Comparison of ENCODE assay signal across 11 mouse cellular contexts in the genomic region with DNA sequence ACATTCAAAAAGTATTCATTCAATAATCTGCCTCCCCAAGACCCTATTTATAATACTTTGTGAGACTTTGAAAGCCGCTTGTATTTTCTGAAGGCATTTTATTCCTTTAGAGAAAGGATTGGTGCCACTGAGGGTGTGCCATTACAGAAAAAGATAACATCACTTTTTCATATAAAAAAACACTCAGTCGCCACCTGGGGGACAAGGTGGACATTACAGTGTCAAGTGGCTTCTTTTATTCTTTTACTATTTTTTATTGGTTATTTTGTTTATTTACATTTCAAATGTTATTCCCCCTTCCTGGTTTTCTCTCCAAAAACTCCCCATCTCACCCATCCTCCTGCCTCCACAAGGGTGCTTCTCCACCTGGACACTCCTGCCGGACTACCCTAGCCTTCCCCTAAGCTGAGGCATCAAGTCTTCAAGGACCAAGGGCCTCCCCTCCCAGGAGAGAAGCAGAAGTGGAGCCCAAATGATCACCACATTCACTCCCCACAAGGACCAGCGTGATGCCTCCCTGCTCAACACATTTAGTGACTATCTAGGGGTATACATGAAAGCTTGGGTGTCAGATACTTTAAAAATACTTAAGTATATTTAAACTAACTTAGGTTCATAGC.
A peak's percentile ranks its signal among the peaks of the same experiment; 100 is the strongest.
DNase-seq lines count a peak whose midpoint lies in the region; ATAC-seq and TF ChIP-seq lines count a peak whose summit lies in the region.
"Had no signal": no experiment of that assay in that cellular context is flagged by ENCODE, and none has a peak within 500 bp of the region (broad histone marks: within the 10 kb centered on the region; RNA-seq: fewer than 3 reads in every experiment).

No protein-coding gene starts in this region.

- H3K27me3 ChIP-seq in hindbrain, embryonic 10.5 days (ENCODE audit: insufficient read depth, poor library complexity, severe bottlenecking), result no peaks in the 10 kb centered on the region
- no peaks in the 10 kb centered on the region for H3K27me3 ChIP-seq in hindbrain, embryonic 13.5 days
- no peaks in the 10 kb centered on the region for H3K27me3 ChIP-seq in midbrain, embryonic 11.5 days (ENCODE audit: control insufficient read depth, insufficient read depth, low read length)
- no peaks in the 10 kb centered on the region for H3K27me3 ChIP-seq in midbrain, embryonic 10.5 days (ENCODE audit: low read depth, poor library complexity, severe bottlenecking)
- no peaks in the 10 kb centered on the region for H3K27me3 ChIP-seq in midbrain, postnatal 0 days (ENCODE audit: insufficient read depth, low read length)
- H3K27me3 ChIP-seq: embryonic facial prominence, embryonic 13.5 days had no signal

- TF ChIP-seq CTCF in midbrain, postnatal 0 days (IDR thresholded peaks at IDR 0.05), result peak; percentile 64

- no peaks in the 10 kb centered on the region for H3K9me3 ChIP-seq in hindbrain, embryonic 10.5 days
- no peaks in the 10 kb centered on the region for H3K9me3 ChIP-seq in hindbrain, embryonic 13.5 days
- no peaks in the 10 kb centered on the region for H3K9me3 ChIP-seq in midbrain, embryonic 11.5 days (ENCODE audit: control insufficient read depth, low read length)
- H3K9me3 ChIP-seq in midbrain, embryonic 10.5 days (replicated peaks), result no peaks in the 10 kb centered on the region
- no peaks in the 10 kb centered on the region for H3K9me3 ChIP-seq in midbrain, postnatal 0 days (ENCODE audit: low read length)
- H3K9me3 ChIP-seq: embryonic facial prominence, embryonic 13.5 days had no signal

- no peak overlapping the region for H3K27ac ChIP-seq in hindbrain, embryonic 10.5 days
- no peak overlapping the region for H3K27ac ChIP-seq in hindbrain, embryonic 13.5 days
- H3K27ac ChIP-seq in midbrain, embryonic 11.5 days (ENCODE audit: low read depth, low read length), result no peak overlapping the region
- H3K27ac ChIP-seq in midbrain, embryonic 10.5 days (replicated peaks), result no peak overlapping the region
- H3K27ac ChIP-seq in midbrain, postnatal 0 days (ENCODE audit: low read depth, low read length), result no peak overlapping the region
- H3K27ac ChIP-seq: embryonic facial prominence, embryonic 13.5 days had no signal

- WGBS in hindbrain, embryonic 10.5 days, result 49% methylated on average over 4 of the region's 4 CpGs
- 49% methylated on average over 4 of the region's 4 CpGs for WGBS in hindbrain, embryonic 13.5 days
- 40% methylated on average over 4 of the region's 4 CpGs for WGBS in midbrain, embryonic 11.5 days
- 52% methylated on average over 4 of the region's 4 CpGs for WGBS in midbrain, embryonic 10.5 days
- WGBS in midbrain, postnatal 0 days, result 56% methylated on average over 4 of the region's 4 CpGs

- peak; percentile 16 for DNase-seq in hindbrain, embryonic 10.5 days (ENCODE audit: low spot score)
- peak; percentile 88 for DNase-seq in midbrain, embryonic 11.5 days (ENCODE audit: low spot score, missing footprints)
- no peak for DNase-seq in midbrain, embryonic 10.5 days (ENCODE audit: low spot score)
- DNase-seq in NIH3T3 (ENCODE audit: low read depth), result peak; percentile 4
- DNase-seq in midbrain, postnatal 0 days (ENCODE audit: low spot score), result peak; percentile 44
- no peak for DNase-seq in MN1 (ENCODE audit: low spot score)
- DNase-seq: gastrocnemius, postnatal 10 days; heart, postnatal 4 days; thymus, postnatal 25 days had no signal

- H3K4me3 ChIP-seq in hindbrain, embryonic 10.5 days, result no peak overlapping the region
- H3K4me3 ChIP-seq in hindbrain, embryonic 13.5 days, result no peak overlapping the region
- no peak overlapping the region for H3K4me3 ChIP-seq in midbrain, embryonic 11.5 days (ENCODE audit: low read depth, low read length)
- no peak overlapping the region for H3K4me3 ChIP-seq in midbrain, embryonic 10.5 days
- H3K4me3 ChIP-seq in midbrain, postnatal 0 days (ENCODE audit: low read depth, low read length), result no peak overlapping the region
- H3K4me3 ChIP-seq: embryonic facial prominence, embryonic 13.5 days had no signal

- ATAC-seq in hindbrain, embryonic 13.5 days (ENCODE audit: low FRiP score), result no peak
- no peak for ATAC-seq in midbrain, embryonic 11.5 days (ENCODE audit: low FRiP score)
- no peak for ATAC-seq in midbrain, postnatal 0 days (ENCODE audit: low FRiP score)

- H3K9ac ChIP-seq in hindbrain, embryonic 13.5 days, result no peak overlapping the region
- no peak overlapping the region for H3K9ac ChIP-seq in midbrain, embryonic 11.5 days (ENCODE audit: low read length)
- H3K9ac ChIP-seq in midbrain, postnatal 0 days (replicated peaks; ENCODE audit: low read length, poor library complexity, severe bottlenecking), result no peak overlapping the region
- H3K9ac ChIP-seq: embryonic facial prominence, embryonic 13.5 days had no signal

- no peaks in the 10 kb centered on the region for H3K36me3 ChIP-seq in hindbrain, embryonic 10.5 days
- H3K36me3 ChIP-seq in hindbrain, embryonic 13.5 days, result no peaks in the 10 kb centered on the region
- H3K36me3 ChIP-seq in midbrain, embryonic 11.5 days (ENCODE audit: control insufficient read depth, insufficient read depth, low read length), result no peaks in the 10 kb centered on the region
- no peaks in the 10 kb centered on the region for H3K36me3 ChIP-seq in midbrain, embryonic 10.5 days
- no peaks in the 10 kb centered on the region for H3K36me3 ChIP-seq in midbrain, postnatal 0 days (ENCODE audit: insufficient read depth, low read length)
- H3K36me3 ChIP-seq: embryonic facial prominence, embryonic 13.5 days had no signal

- no peak overlapping the region for H3K4me2 ChIP-seq in hindbrain, embryonic 13.5 days
- H3K4me2 ChIP-seq in midbrain, embryonic 11.5 days, result no peak overlapping the region
- H3K4me2 ChIP-seq in midbrain, postnatal 0 days (ENCODE audit: low read depth, low read length, poor library complexity, severe bottlenecking), result no peak overlapping the region
- H3K4me2 ChIP-seq: embryonic facial prominence, embryonic 13.5 days had no signal

- 0 out of 2 replicates have a peak, but pooled peaks cover 5% of the 10 kb centered on the region for H3K4me1 ChIP-seq in hindbrain, embryonic 10.5 days (replicated peaks)
- no peaks in the 10 kb centered on the region; the same call in 1 of the 2 replicates for H3K4me1 ChIP-seq in hindbrain, embryonic 13.5 days (replicated peaks)
- no peaks in the 10 kb centered on the region for H3K4me1 ChIP-seq in midbrain, embryonic 11.5 days (ENCODE audit: control insufficient read depth, insufficient read depth, low read length)
- H3K4me1 ChIP-seq in midbrain, embryonic 10.5 days, result 0 out of 2 replicates have a peak, but pooled peaks cover 4% of the 10 kb centered on the region
- H3K4me1 ChIP-seq in midbrain, postnatal 0 days (ENCODE audit: insufficient read depth, low read length), result no peaks in the 10 kb centered on the region
- H3K4me1 ChIP-seq: embryonic facial prominence, embryonic 13.5 days had no signal

Comparison
In these comparisons a context has a peak if more than half of its experiments do, and no peak if none do; other contexts are left out.
1. DNase-seq: peak in hindbrain, embryonic 10.5 days (single experiment), midbrain, embryonic 11.5 days (single experiment), NIH3T3 (single experiment) and midbrain, postnatal 0 days (single experiment); none in midbrain, embryonic 10.5 days (single experiment) and MN1 (single experiment).